Mouse (Mus musculus): ENCODE data around the gene Rab1b. TPM values are rescaled to one million over a fixed set of nuclear protein-coding genes. Genes with fewer than 3 reads are reported as not detected.
"Not testable (repeated sequence)": the region's sequence is repeated elsewhere in the genome, so short reads cannot be mapped to it uniquely, and the experiment has no call there.

Gene Rab1b
- 62.3 and 67.7 TPM in 2 replicates for total RNA-seq (2017)

GRCm38 (mm10) chr19:5106731-5107191 lies at the start of gene Rab1b:
Gene Rab1b, minus strand, starts transcription at chr19:5107072.
- peak; percentile 90 for ATAC-seq (replicated peaks; ENCODE audit: low read depth, poor library complexity, severe bottlenecking)

- no peak for ATAC-seq (replicated peaks; ENCODE audit: low read depth, poor library complexity, severe bottlenecking)
Measured at GRCm38 (mm10) chr19:5152261-5152660, 45.4 kb upstream of the Rab1b start.

GRCm38 (mm10) chr19:5151741-5152140 lies 44.9 kb upstream of the Rab1b start:
- ATAC-seq (replicated peaks; ENCODE audit: low read depth, poor library complexity, severe bottlenecking): no peak

GRCm38 (mm10) chr19:5151331-5151730 lies 44.5 kb upstream of the Rab1b start:
- ATAC-seq (replicated peaks; ENCODE audit: low read depth, poor library complexity, severe bottlenecking): peak; percentile 91

GRCm38 (mm10) chr19:5150358-5150757 lies 43.5 kb upstream of the Rab1b start:
- ATAC-seq (replicated peaks; ENCODE audit: low read depth, poor library complexity, severe bottlenecking): no peak

GRCm38 (mm10) chr19:5149041-5149440 lies 42.2 kb upstream of the Rab1b start:
- not testable (repeated sequence) for ATAC-seq (replicated peaks; ENCODE audit: low read depth, poor library complexity, severe bottlenecking)

- 0 out of 2 replicates have a peak, but pooled peaks have one; percentile 45 for ATAC-seq (replicated peaks; ENCODE audit: low read depth, poor library complexity, severe bottlenecking)
Measured at GRCm38 (mm10) chr19:5139640-5140039, 32.8 kb upstream of the Rab1b start.

GRCm38 (mm10) chr19:5131237-5131636 lies 24.4 kb upstream of the Rab1b start:
- ATAC-seq (replicated peaks; ENCODE audit: low read depth, poor library complexity, severe bottlenecking): 0 out of 2 replicates have a peak, but pooled peaks have one; percentile 15

- ATAC-seq (replicated peaks; ENCODE audit: low read depth, poor library complexity, severe bottlenecking): no peak
Measured at GRCm38 (mm10) chr19:5129770-5130169, 22.9 kb upstream of the Rab1b start.

GRCm38 (mm10) chr19:5124055-5124614 lies 17.3 kb upstream of the Rab1b start:
- no peak for ATAC-seq (replicated peaks; ENCODE audit: low read depth, poor library complexity, severe bottlenecking)

GRCm38 (mm10) chr19:5123241-5123640 lies 16.4 kb upstream of the Rab1b start:
- no peak for ATAC-seq (replicated peaks; ENCODE audit: low read depth, poor library complexity, severe bottlenecking)

GRCm38 (mm10) chr19:5122492-5122891 lies 15.6 kb upstream of the Rab1b start:
- ATAC-seq (replicated peaks; ENCODE audit: low read depth, poor library complexity, severe bottlenecking): no peak

- no peak for ATAC-seq (replicated peaks; ENCODE audit: low read depth, poor library complexity, severe bottlenecking)
Measured at GRCm38 (mm10) chr19:5118384-5118698, 11.5 kb upstream of the Rab1b start, which contains the start of gene Klc2. Gene Klc2, minus strand, starts transcription at chr19:5118560.

- peak; percentile 90 for ATAC-seq (replicated peaks; ENCODE audit: low read depth, poor library complexity, severe bottlenecking)
Measured at GRCm38 (mm10) chr19:5117494-5118383, 10.9 kb upstream of the Rab1b start.

- ATAC-seq (replicated peaks; ENCODE audit: low read depth, poor library complexity, severe bottlenecking): no peak
Measured at GRCm38 (mm10) chr19:5113783-5114182, 6.9 kb upstream of the Rab1b start.

GRCm38 (mm10) chr19:5109659-5110453 lies 3.0 kb upstream of the Rab1b start:
- ATAC-seq (replicated peaks; ENCODE audit: low read depth, poor library complexity, severe bottlenecking): no peak

- no peak for ATAC-seq (replicated peaks; ENCODE audit: low read depth, poor library complexity, severe bottlenecking)
Measured at GRCm38 (mm10) chr19:5108702-5109101, 1.8 kb upstream of the Rab1b start.

- peak; percentile 52 for ATAC-seq (replicated peaks; ENCODE audit: low read depth, poor library complexity, severe bottlenecking)
Measured at GRCm38 (mm10) chr19:5108271-5108575, 1.4 kb upstream of the Rab1b start.

GRCm38 (mm10) chr19:5107556-5108270 lies 841 bp upstream of the Rab1b start:
- ATAC-seq (replicated peaks; ENCODE audit: low read depth, poor library complexity, severe bottlenecking): no peak

- ATAC-seq (replicated peaks; ENCODE audit: low read depth, poor library complexity, severe bottlenecking): no peak
Measured at GRCm38 (mm10) chr19:5106074-5106473, 798 bp downstream of the Rab1b start.
